Mouse (Mus musculus): ENCODE data around the gene Ppp2r5a. TPM values are rescaled to one million over a fixed set of nuclear protein-coding genes. Genes with fewer than 3 reads are reported as not detected.
"Not testable (repeated sequence)": the region's sequence is repeated elsewhere in the genome, so short reads cannot be mapped to it uniquely, and the experiment has no call there.

The Ppp2r5a gene
- polyA plus RNA-seq, 1 experiment = 91.0 TPM

- peaks cover 17% of the 10 kb centered on the region for H3K4me1 ChIP-seq (ENCODE audit: control insufficient read depth, insufficient read depth, low read length)
- WGBS = 68% methylated on average over 3 of the region's 3 CpGs
- TF ChIP-seq CTCF (IDR thresholded peaks at IDR 0.05; ENCODE audit: insufficient read depth, low read length) (no peak), POLR2A (IDR thresholded peaks at IDR 0.05; ENCODE audit: borderline replicate concordance, extremely low read depth, low read depth, low read length) (no peak)
- DNase-seq = no peak
- H3K4me3 ChIP-seq (replicated peaks; ENCODE audit: extremely low read depth, low read depth, low read length) = no peak overlapping the region
Measured at GRCm38 (mm10) chr1:191436647-191437046, 33.6 kb upstream of the Ppp2r5a start.

- TF ChIP-seq CTCF (IDR thresholded peaks at IDR 0.05; ENCODE audit: insufficient read depth, low read length) (no peak), POLR2A (IDR thresholded peaks at IDR 0.05; ENCODE audit: borderline replicate concordance, extremely low read depth, low read depth, low read length) (no peak)
- DNase-seq = peak; percentile 82
- Histone ChIP-seq H3K4me3 (replicated peaks; ENCODE audit: extremely low read depth, low read depth, low read length) (no peak overlapping the region), H3K4me1 (ENCODE audit: control insufficient read depth, insufficient read depth, low read length) (peaks cover 17% of the 10 kb centered on the region)
- 35% methylated on average over 1 of the region's 1 CpGs for WGBS
Measured at GRCm38 (mm10) chr1:191435359-191435758, 32.3 kb upstream of the Ppp2r5a start.

GRCm38 (mm10) chr1:191432531-191432930 lies 29.5 kb upstream of the Ppp2r5a start:
- TF ChIP-seq CTCF (IDR thresholded peaks at IDR 0.05; ENCODE audit: insufficient read depth, low read length) = no peak
- no peak for TF ChIP-seq POLR2A (IDR thresholded peaks at IDR 0.05; ENCODE audit: borderline replicate concordance, extremely low read depth, low read depth, low read length)
- no peak for DNase-seq
- Histone ChIP-seq H3K4me3 (replicated peaks; ENCODE audit: extremely low read depth, low read depth, low read length) (peak overlapping the region; percentile 36), H3K4me1 (ENCODE audit: control insufficient read depth, insufficient read depth, low read length) (peaks cover 14% of the 10 kb centered on the region)
- 23% methylated on average over 7 of the region's 7 CpGs for WGBS

GRCm38 (mm10) chr1:191432023-191432422 lies 29.0 kb upstream of the Ppp2r5a start:
- WGBS = 40% methylated on average over 15 of the region's 15 CpGs
- peaks cover 14% of the 10 kb centered on the region for H3K4me1 ChIP-seq (ENCODE audit: control insufficient read depth, insufficient read depth, low read length)
- no peak for DNase-seq
- TF ChIP-seq CTCF (IDR thresholded peaks at IDR 0.05; ENCODE audit: insufficient read depth, low read length) (no peak), POLR2A (IDR thresholded peaks at IDR 0.05; ENCODE audit: borderline replicate concordance, extremely low read depth, low read depth, low read length) (no peak)
- H3K4me3 ChIP-seq (replicated peaks; ENCODE audit: extremely low read depth, low read depth, low read length) = peak overlapping the region; percentile 36

- DNase-seq = no peak
- Histone ChIP-seq H3K4me3 (replicated peaks; ENCODE audit: extremely low read depth, low read depth, low read length) (no peak overlapping the region), H3K4me1 (ENCODE audit: control insufficient read depth, insufficient read depth, low read length) (peaks cover 9% of the 10 kb centered on the region)
- WGBS = 80% methylated on average over 7 of the region's 7 CpGs
- TF ChIP-seq POLR2A (IDR thresholded peaks at IDR 0.05; ENCODE audit: borderline replicate concordance, extremely low read depth, low read depth, low read length) = no peak
- TF ChIP-seq CTCF (IDR thresholded peaks at IDR 0.05; ENCODE audit: insufficient read depth, low read length) = no peak
Measured at GRCm38 (mm10) chr1:191430121-191430520, 27.0 kb upstream of the Ppp2r5a start.

GRCm38 (mm10) chr1:191425884-191426283 lies 22.8 kb upstream of the Ppp2r5a start:
- TF ChIP-seq POLR2A (IDR thresholded peaks at IDR 0.05; ENCODE audit: borderline replicate concordance, extremely low read depth, low read depth, low read length) (no peak), CTCF (IDR thresholded peaks at IDR 0.05; ENCODE audit: insufficient read depth, low read length) (no peak)
- Histone ChIP-seq H3K4me1 (ENCODE audit: control insufficient read depth, insufficient read depth, low read length) (no peaks in the 10 kb centered on the region; the same call in 1 of the 2 replicates), H3K4me3 (replicated peaks; ENCODE audit: extremely low read depth, low read depth, low read length) (no peak overlapping the region)
- WGBS = 46% methylated on average over 7 of the region's 7 CpGs
- no peak for DNase-seq

- 82% methylated on average over 2 of the region's 2 CpGs for WGBS
- no peak for DNase-seq
- TF ChIP-seq POLR2A (IDR thresholded peaks at IDR 0.05; ENCODE audit: borderline replicate concordance, extremely low read depth, low read depth, low read length) = no peak
- TF ChIP-seq CTCF (IDR thresholded peaks at IDR 0.05; ENCODE audit: insufficient read depth, low read length) = no peak
- no peak overlapping the region for H3K4me3 ChIP-seq (replicated peaks; ENCODE audit: extremely low read depth, low read depth, low read length)
- no peaks in the 10 kb centered on the region; the same call in none of the 2 replicates for H3K4me1 ChIP-seq (ENCODE audit: control insufficient read depth, insufficient read depth, low read length)
Measured at GRCm38 (mm10) chr1:191423201-191423600, 20.1 kb upstream of the Ppp2r5a start.

- H3K4me1 ChIP-seq (ENCODE audit: control insufficient read depth, insufficient read depth, low read length); DNase-seq; H3K4me3 ChIP-seq (replicated peaks; ENCODE audit: extremely low read depth, low read depth, low read length): not testable (repeated sequence)
- WGBS = 71% methylated on average over 3 of the region's 3 CpGs
Measured at GRCm38 (mm10) chr1:191422714-191423113, 19.6 kb upstream of the Ppp2r5a start.

GRCm38 (mm10) chr1:191422164-191422563 lies 19.1 kb upstream of the Ppp2r5a start:
- Histone ChIP-seq H3K4me3 (replicated peaks; ENCODE audit: extremely low read depth, low read depth, low read length) (no peak overlapping the region), H3K4me1 (ENCODE audit: control insufficient read depth, insufficient read depth, low read length) (no peaks in the 10 kb centered on the region; the same call in none of the 2 replicates)
- 69% methylated on average over 4 of the region's 4 CpGs for WGBS
- TF ChIP-seq CTCF (IDR thresholded peaks at IDR 0.05; ENCODE audit: insufficient read depth, low read length) (no peak), POLR2A (IDR thresholded peaks at IDR 0.05; ENCODE audit: borderline replicate concordance, extremely low read depth, low read depth, low read length) (no peak)
- DNase-seq = no peak

- WGBS = 65% methylated on average over 1 of the region's 1 CpGs
- no peaks in the 10 kb centered on the region; the same call in none of the 2 replicates for H3K4me1 ChIP-seq (ENCODE audit: control insufficient read depth, insufficient read depth, low read length)
- TF ChIP-seq CTCF (IDR thresholded peaks at IDR 0.05; ENCODE audit: insufficient read depth, low read length) (no peak), POLR2A (IDR thresholded peaks at IDR 0.05; ENCODE audit: borderline replicate concordance, extremely low read depth, low read depth, low read length) (no peak)
Measured at GRCm38 (mm10) chr1:191421426-191421999, 18.4 kb upstream of the Ppp2r5a start.

More at GRCm38 (mm10) chr1:191421426-191421999, 18.4 kb upstream of the Ppp2r5a start:
- no peak for DNase-seq
- H3K4me3 ChIP-seq (replicated peaks; ENCODE audit: extremely low read depth, low read depth, low read length) = no peak overlapping the region
